Mouse (Mus musculus): ENCODE data around the gene Zp3. TPM values are rescaled to one million over a fixed set of nuclear protein-coding genes. Genes with fewer than 3 reads are reported as not detected.

The Zp3 gene
- polyA plus RNA-seq, 1 experiment from 2014 or later = not detected

DNA sequence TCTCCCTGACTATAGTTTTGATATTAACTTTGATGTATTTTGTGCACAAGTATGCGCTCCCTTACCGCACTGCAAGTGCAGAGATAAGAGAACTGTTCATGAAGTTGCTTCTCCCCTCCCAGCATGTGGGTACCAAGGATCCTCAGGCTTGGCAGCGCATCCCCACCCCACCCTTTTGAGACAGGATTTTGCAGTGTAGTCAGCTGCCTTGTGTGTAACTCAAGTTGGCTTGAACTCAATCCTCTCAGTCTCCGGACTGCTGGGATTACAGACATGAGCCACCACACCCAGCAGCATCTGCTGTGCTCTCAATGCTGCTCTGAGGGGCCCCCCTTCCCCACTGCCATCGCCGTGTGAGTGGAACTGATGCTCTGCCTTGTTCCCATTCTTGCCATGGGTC, 37.4 kb downstream of the Zp3 start:
- ATAC-seq (ENCODE audit: insufficient number of reproducible peaks, low FRiP score, low TSS enrichment, low read depth) = no peak
- no peak overlapping the region for H3K9ac ChIP-seq (ENCODE audit: low read length)
- H3K27me3 ChIP-seq (ENCODE audit: control insufficient read depth, insufficient read depth, low read length) = no peaks in the 10 kb centered on the region
- H3K36me3 ChIP-seq (ENCODE audit: control insufficient read depth, insufficient read depth, low read length) = peaks cover 8% of the 10 kb centered on the region; the same call in 1 of the 2 replicates
- H3K4me3 ChIP-seq (ENCODE audit: low read depth, low read length) = no peak overlapping the region
- 89% methylated on average over 6 of the region's 6 CpGs for WGBS
- no peak for DNase-seq (ENCODE audit: low spot score)
- no peaks in the 10 kb centered on the region for H3K4me1 ChIP-seq (ENCODE audit: control insufficient read depth, insufficient read depth, low read length)
- no peak overlapping the region for H3K27ac ChIP-seq (replicated peaks; ENCODE audit: low read depth, low read length)
- H3K4me2 ChIP-seq (ENCODE audit: low read depth, severe bottlenecking) = no peak overlapping the region
- no peaks in the 10 kb centered on the region for H3K9me3 ChIP-seq (ENCODE audit: control insufficient read depth, low read length)

DNA sequence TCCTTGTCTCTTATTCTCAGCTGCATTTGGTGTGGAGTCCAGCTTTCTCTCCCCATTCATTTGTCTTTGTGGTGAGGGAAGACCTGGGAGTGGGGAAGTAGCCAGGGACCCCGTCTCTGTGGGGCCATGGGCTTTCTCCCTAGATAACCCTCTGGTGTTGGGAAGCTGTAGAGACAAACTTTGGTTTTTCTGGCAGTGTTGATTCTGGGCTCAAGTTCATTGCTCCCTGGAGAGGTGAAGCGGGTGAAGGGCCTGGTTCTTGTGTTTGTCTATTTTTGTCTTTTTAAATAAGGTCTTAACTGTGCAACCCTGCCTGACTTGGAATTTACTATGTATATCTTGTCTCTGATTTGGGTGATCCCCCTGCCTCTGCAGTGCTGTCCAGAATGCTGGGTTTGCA, 38.8 kb downstream of the Zp3 start:
- H3K27me3 ChIP-seq (ENCODE audit: control insufficient read depth, insufficient read depth, low read length) = no peaks in the 10 kb centered on the region
- no peaks in the 10 kb centered on the region for H3K4me1 ChIP-seq (ENCODE audit: control insufficient read depth, insufficient read depth, low read length)
- no peak overlapping the region for H3K9ac ChIP-seq (ENCODE audit: low read length)
- no peak overlapping the region for H3K4me3 ChIP-seq (ENCODE audit: low read depth, low read length)
- DNase-seq (ENCODE audit: low spot score) (no peak), ATAC-seq (ENCODE audit: insufficient number of reproducible peaks, low FRiP score, low TSS enrichment, low read depth) (no peak)
- H3K9me3 ChIP-seq (ENCODE audit: control insufficient read depth, low read length) = no peaks in the 10 kb centered on the region
- WGBS = 92% methylated on average over 2 of the region's 2 CpGs
- H3K27ac ChIP-seq (replicated peaks; ENCODE audit: low read depth, low read length) = no peak overlapping the region
- H3K36me3 ChIP-seq (ENCODE audit: control insufficient read depth, insufficient read depth, low read length) = peaks cover 4% of the 10 kb centered on the region; the same call in 1 of the 2 replicates
- no peak overlapping the region for H3K4me2 ChIP-seq (ENCODE audit: low read depth, severe bottlenecking)

DNA sequence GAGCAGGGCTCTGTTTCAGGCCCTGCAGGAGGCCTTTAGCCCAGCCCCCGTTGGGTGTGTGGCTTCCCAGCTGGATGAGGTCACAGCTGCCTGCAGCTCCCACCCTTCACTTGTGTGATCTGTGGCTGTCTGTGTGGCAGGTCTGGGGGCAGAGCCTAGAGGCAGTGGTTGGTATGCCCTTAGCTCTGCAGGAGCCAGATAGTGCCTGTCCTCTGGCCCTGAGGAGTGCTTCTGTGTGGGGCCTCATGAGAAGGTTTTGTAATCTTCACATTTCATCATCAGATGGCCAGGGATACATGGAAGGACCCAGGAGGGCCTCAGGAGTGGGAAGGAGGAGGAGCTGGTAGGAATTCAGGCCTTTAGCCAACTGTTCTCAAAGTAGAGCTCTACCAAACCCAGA, 40.0 kb downstream of the Zp3 start:
- H3K27ac ChIP-seq (replicated peaks; ENCODE audit: low read depth, low read length) = no peak overlapping the region
- no peak overlapping the region for H3K4me2 ChIP-seq (ENCODE audit: low read depth, severe bottlenecking)
- H3K4me3 ChIP-seq (ENCODE audit: low read depth, low read length) = no peak overlapping the region
- no peaks in the 10 kb centered on the region for H3K27me3 ChIP-seq (ENCODE audit: control insufficient read depth, insufficient read depth, low read length)
- no peaks in the 10 kb centered on the region for H3K4me1 ChIP-seq (ENCODE audit: control insufficient read depth, insufficient read depth, low read length)
- WGBS = 47% methylated on average over 1 of the region's 1 CpGs
- ATAC-seq (ENCODE audit: insufficient number of reproducible peaks, low FRiP score, low TSS enrichment, low read depth) (no peak), DNase-seq (ENCODE audit: low spot score) (no peak)
- H3K36me3 ChIP-seq (ENCODE audit: control insufficient read depth, insufficient read depth, low read length) = 0 out of 2 replicates have a peak, but pooled peaks cover 3% of the 10 kb centered on the region
- no peaks in the 10 kb centered on the region for H3K9me3 ChIP-seq (ENCODE audit: control insufficient read depth, low read length)
- no peak overlapping the region for H3K9ac ChIP-seq (ENCODE audit: low read length)

DNA sequence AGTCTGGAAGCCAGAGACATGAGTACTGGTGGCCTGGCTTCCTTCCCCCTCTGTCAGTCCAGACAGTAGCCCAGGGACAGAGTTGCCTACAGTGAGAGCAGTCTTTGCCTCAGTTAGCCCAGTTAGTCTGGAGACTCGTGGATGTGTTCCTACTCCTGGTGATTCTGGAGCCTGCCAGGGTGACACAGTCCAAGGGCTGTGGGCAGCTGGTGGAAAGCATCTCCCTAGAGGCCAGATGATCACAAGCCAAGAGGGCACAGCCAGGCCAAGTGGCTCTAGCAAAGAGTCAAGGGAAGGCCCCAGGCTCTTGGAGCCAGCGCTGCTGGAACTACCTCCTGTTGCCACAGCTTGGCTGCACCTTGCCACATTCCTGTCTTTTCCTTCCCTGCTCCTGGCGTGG, 45.8 kb downstream of the Zp3 start:
- H3K9me3 ChIP-seq (ENCODE audit: control insufficient read depth, low read length) = no peaks in the 10 kb centered on the region
- no peak overlapping the region for H3K9ac ChIP-seq (ENCODE audit: low read length)
- WGBS = 82% methylated on average over 3 of the region's 3 CpGs
- no peaks in the 10 kb centered on the region for H3K27me3 ChIP-seq (ENCODE audit: control insufficient read depth, insufficient read depth, low read length)
- no peak overlapping the region for H3K4me3 ChIP-seq (ENCODE audit: low read depth, low read length)
- H3K4me1 ChIP-seq (ENCODE audit: control insufficient read depth, insufficient read depth, low read length) = no peaks in the 10 kb centered on the region
- DNase-seq (ENCODE audit: low spot score) = no peak
- no peak overlapping the region for H3K27ac ChIP-seq (replicated peaks; ENCODE audit: low read depth, low read length)
- no peak for ATAC-seq (ENCODE audit: insufficient number of reproducible peaks, low FRiP score, low TSS enrichment, low read depth)
- peaks cover 11% of the 10 kb centered on the region for H3K36me3 ChIP-seq (ENCODE audit: control insufficient read depth, insufficient read depth, low read length)
- H3K4me2 ChIP-seq (ENCODE audit: low read depth, severe bottlenecking) = no peak overlapping the region

DNA sequence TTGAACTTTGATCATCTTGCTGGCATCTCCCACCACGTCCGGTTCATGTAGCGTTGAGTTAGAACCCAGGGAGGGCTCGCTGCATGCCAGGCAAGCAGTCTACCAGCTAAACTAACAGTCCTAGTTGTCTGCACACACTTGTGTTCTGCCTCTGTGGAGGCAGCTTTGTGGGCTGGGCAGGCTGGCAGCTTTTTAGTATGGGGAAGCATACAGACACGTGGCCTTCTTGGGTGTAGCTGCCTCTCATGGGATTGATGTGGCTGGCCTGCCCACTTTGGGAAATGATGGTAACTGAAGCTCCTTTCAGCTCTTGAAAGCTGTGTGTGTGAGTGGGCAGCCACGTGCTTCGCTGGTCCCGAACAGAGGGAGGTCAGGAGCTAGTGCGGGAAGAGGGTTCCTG, 47.0 kb downstream of the Zp3 start:
- ATAC-seq (ENCODE audit: insufficient number of reproducible peaks, low FRiP score, low TSS enrichment, low read depth) (no peak), DNase-seq (ENCODE audit: low spot score) (no peak)
- WGBS = 93% methylated on average over 9 of the region's 9 CpGs
- Histone ChIP-seq H3K9ac (ENCODE audit: low read length) (no peak overlapping the region), H3K4me3 (ENCODE audit: low read depth, low read length) (no peak overlapping the region), H3K27me3 (ENCODE audit: control insufficient read depth, insufficient read depth, low read length) (no peaks in the 10 kb centered on the region), H3K27ac (replicated peaks; ENCODE audit: low read depth, low read length) (no peak overlapping the region), H3K4me2 (ENCODE audit: low read depth, severe bottlenecking) (no peak overlapping the region), H3K4me1 (ENCODE audit: control insufficient read depth, insufficient read depth, low read length) (no peaks in the 10 kb centered on the region), H3K9me3 (ENCODE audit: control insufficient read depth, low read length) (no peaks in the 10 kb centered on the region), H3K36me3 (ENCODE audit: control insufficient read depth, insufficient read depth, low read length) (peaks cover 16% of the 10 kb centered on the region)

DNA sequence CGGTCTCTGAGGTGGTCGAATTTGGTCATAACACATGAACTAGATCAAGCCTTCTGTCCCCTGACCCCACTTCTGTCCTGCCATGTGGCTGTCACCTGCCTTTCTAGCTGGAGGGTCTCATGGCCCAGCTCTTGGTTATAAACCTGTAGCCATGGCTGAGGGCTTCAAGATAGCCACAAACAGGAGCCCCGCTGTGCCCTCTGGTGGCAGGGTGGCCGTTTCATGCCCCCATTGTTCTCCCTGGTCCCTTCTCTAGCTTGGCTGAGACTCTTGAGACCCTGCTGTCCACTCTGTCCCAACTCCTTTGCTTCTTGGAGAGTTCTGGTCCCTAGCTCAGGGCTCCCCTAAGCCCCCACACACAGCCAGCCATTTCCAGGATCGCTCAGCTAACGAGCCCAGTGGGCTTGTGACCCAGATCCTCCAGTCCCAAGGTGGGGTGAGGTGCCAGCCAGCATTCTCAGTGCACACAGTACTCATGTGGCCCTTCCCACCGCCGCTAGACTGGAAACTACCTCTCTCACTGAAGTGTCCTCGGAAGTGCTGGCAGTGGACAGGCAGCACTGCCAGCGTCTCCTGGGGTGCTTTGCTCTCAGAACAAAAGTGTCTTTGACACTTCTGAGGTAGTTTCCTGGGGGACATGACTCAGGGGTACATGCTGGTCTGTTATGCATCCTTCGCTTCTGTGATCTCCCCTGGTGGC, 47.9 kb downstream of the Zp3 start:
- Histone ChIP-seq H3K9ac (ENCODE audit: low read length) (no peak overlapping the region), H3K36me3 (ENCODE audit: control insufficient read depth, insufficient read depth, low read length) (peaks cover 19% of the 10 kb centered on the region), H3K4me3 (ENCODE audit: low read depth, low read length) (no peak overlapping the region), H3K9me3 (ENCODE audit: control insufficient read depth, low read length) (no peaks in the 10 kb centered on the region), H3K4me2 (ENCODE audit: low read depth, severe bottlenecking) (no peak overlapping the region), H3K4me1 (ENCODE audit: control insufficient read depth, insufficient read depth, low read length) (no peaks in the 10 kb centered on the region), H3K27me3 (ENCODE audit: control insufficient read depth, insufficient read depth, low read length) (no peaks in the 10 kb centered on the region), H3K27ac (replicated peaks; ENCODE audit: low read depth, low read length) (no peak overlapping the region)
- DNase-seq (ENCODE audit: low spot score) = no peak
- ATAC-seq (ENCODE audit: insufficient number of reproducible peaks, low FRiP score, low TSS enrichment, low read depth) = no peak
- WGBS = 84% methylated on average over 11 of the region's 11 CpGs

DNA sequence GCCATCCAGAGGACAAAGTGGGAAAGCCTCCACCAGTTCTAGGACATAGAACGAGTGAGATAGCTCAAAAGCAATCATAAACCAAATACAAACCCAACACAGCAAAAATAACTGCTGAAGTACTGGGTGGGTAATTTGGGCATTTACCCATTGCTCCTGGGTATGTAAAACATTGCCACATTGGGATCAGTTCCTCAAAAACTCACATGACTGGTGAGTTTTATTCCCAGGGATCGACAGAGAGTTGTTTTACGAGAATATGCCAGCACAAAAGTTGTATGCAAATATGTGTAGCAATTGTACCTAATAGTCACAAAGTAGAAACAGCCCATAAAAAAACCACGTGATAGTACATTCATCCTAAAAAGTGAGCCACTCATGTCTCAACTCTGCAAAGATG, 55.0 kb downstream of the Zp3 start:
- no peak overlapping the region for H3K9ac ChIP-seq (ENCODE audit: low read length)
- ATAC-seq (ENCODE audit: insufficient number of reproducible peaks, low FRiP score, low TSS enrichment, low read depth) = no peak
- WGBS = 82% methylated on average over 4 of the region's 4 CpGs

DNA sequence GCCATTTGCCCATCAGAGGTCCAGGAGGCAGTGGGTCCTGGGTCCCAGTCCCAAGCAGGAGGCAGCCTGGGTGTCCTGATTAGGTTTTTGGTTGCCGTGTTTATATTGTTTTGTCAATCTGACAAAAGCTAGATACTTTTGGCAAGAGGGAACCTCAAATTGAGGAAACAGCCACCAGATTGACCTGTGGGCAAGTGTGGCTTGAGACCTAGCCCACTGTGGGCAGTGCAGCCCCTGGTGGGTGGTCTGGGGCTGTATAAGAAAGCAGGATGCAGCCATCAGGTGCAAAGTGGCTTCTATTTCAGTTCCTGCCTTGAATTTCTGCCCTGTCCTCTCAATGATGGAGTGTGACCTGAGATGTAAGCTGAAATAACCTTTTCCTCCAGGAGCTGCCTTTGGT, 55.4 kb downstream of the Zp3 start:
- Histone ChIP-seq H3K27me3 (ENCODE audit: control insufficient read depth, insufficient read depth, low read length) (no peaks in the 10 kb centered on the region), H3K9ac (ENCODE audit: low read length) (no peak overlapping the region)

More for the DNA sequence above, 55.0 kb downstream of the Zp3 start:
- peaks cover 12% of the 10 kb centered on the region; the same call in 1 of the 2 replicates for H3K36me3 ChIP-seq (ENCODE audit: control insufficient read depth, insufficient read depth, low read length)
- H3K4me2 ChIP-seq (ENCODE audit: low read depth, severe bottlenecking) = no peak overlapping the region
- H3K4me1 ChIP-seq (ENCODE audit: control insufficient read depth, insufficient read depth, low read length) = no peaks in the 10 kb centered on the region
- DNase-seq (ENCODE audit: low spot score) = no peak
- no peak overlapping the region for H3K27ac ChIP-seq (replicated peaks; ENCODE audit: low read depth, low read length)
- H3K4me3 ChIP-seq (ENCODE audit: low read depth, low read length) = no peak overlapping the region
- H3K27me3 ChIP-seq (ENCODE audit: control insufficient read depth, insufficient read depth, low read length) = no peaks in the 10 kb centered on the region
- no peaks in the 10 kb centered on the region for H3K9me3 ChIP-seq (ENCODE audit: control insufficient read depth, low read length)

DNA sequence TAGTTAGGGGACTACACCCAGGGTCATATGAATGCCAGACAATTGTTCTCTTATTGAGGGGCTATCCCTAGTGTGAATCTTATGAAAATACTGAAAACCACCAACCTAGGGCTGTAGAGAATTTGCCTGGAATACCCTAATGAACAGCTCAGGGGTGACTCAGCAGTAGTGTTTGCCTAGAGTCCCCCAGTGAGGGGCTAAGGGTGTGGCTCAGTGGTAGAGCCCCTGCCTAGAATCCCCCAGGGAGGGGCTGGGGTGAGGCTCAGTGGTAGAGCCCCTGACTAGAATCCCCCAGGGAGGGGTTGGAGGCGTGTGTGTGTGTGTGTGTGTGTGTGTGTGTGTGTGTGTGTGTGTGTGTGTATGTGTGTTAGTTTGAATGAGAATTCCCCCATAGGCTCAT, 56.8 kb downstream of the Zp3 start:
- DNase-seq (ENCODE audit: low spot score) (no peak), ATAC-seq (ENCODE audit: insufficient number of reproducible peaks, low FRiP score, low TSS enrichment, low read depth) (no peak)
- Histone ChIP-seq H3K27ac (replicated peaks; ENCODE audit: low read depth, low read length) (no peak overlapping the region), H3K9ac (ENCODE audit: low read length) (no peak overlapping the region), H3K27me3 (ENCODE audit: control insufficient read depth, insufficient read depth, low read length) (no peaks in the 10 kb centered on the region), H3K36me3 (ENCODE audit: control insufficient read depth, insufficient read depth, low read length) (0 out of 2 replicates have a peak, but pooled peaks cover 3% of the 10 kb centered on the region), H3K9me3 (ENCODE audit: control insufficient read depth, low read length) (no peaks in the 10 kb centered on the region), H3K4me2 (ENCODE audit: low read depth, severe bottlenecking) (no peak overlapping the region), H3K4me1 (ENCODE audit: control insufficient read depth, insufficient read depth, low read length) (no peaks in the 10 kb centered on the region), H3K4me3 (ENCODE audit: low read depth, low read length) (no peak overlapping the region)
- WGBS = 90% methylated on average over 1 of the region's 1 CpGs

More for the DNA sequence above, 55.4 kb downstream of the Zp3 start:
- H3K36me3 ChIP-seq (ENCODE audit: control insufficient read depth, insufficient read depth, low read length) = peaks cover 11% of the 10 kb centered on the region; the same call in 1 of the 2 replicates
- H3K27ac ChIP-seq (replicated peaks; ENCODE audit: low read depth, low read length) = no peak overlapping the region
- no peaks in the 10 kb centered on the region for H3K9me3 ChIP-seq (ENCODE audit: control insufficient read depth, low read length)
- no peak for ATAC-seq (ENCODE audit: insufficient number of reproducible peaks, low FRiP score, low TSS enrichment, low read depth)
- no peak overlapping the region for H3K4me2 ChIP-seq (ENCODE audit: low read depth, severe bottlenecking)
- no peak for DNase-seq (ENCODE audit: low spot score)
- 85% methylated on average over 1 of the region's 1 CpGs for WGBS
- no peak overlapping the region for H3K4me3 ChIP-seq (ENCODE audit: low read depth, low read length)
- H3K4me1 ChIP-seq (ENCODE audit: control insufficient read depth, insufficient read depth, low read length) = no peaks in the 10 kb centered on the region

All from limb, embryonic 11.5 days (tissue).